Mouse (Mus musculus) MEL (cell line): ENCODE results near the gene Ovca2. TPM values are rescaled to one million over a fixed set of nuclear protein-coding genes. Genes with fewer than 3 reads are reported as not detected.

Source experiments
- DNase-seq: peaks from one replicate; pipeline ENCODE4 v3.0.0; 2011; ENCODE audit warnings: low read depth, low spot score
- H3K27ac ChIP-seq: 2 replicates; pipeline ENCODE4 v1.5.1; 2012; ENCODE audit warnings: low read depth, mild to moderate bottlenecking, control low read depth, low read length, moderate library complexity; ENCODE audit not compliant: control insufficient read depth
- H3K27me3 ChIP-seq, 2 experiments: fragments of 150-350 bp in 1 of 2; sonication (generic) in 1 of 2; 2 replicates each; pipeline ENCODE4 v1.6.1; 2012; ENCODE audit warnings: low read length in 2 of 2, mild to moderate bottlenecking in 2 of 2, improper control_type of control experiment in 1 of 2, moderate library complexity in 1 of 2; ENCODE audit not compliant: insufficient read depth in 2 of 2, control insufficient read depth in 1 of 2
- H3K36me3 ChIP-seq, 2 experiments: 2 replicates each; pipeline ENCODE4 v1.6.1; 2012 to 2014; ENCODE audit warnings: low read length in 2 of 2, improper control_type of control experiment in 1 of 2, inconsistent platforms in 1 of 2, mild to moderate bottlenecking in 1 of 2; ENCODE audit not compliant: insufficient read depth in 2 of 2, control insufficient read depth in 1 of 2
- H3K4me1 ChIP-seq, 2 experiments: fragments of 150-350 bp in 1 of 2; sonication (generic) in 1 of 2; 2 replicates each; pipeline ENCODE4 v1.6.1; 2012; ENCODE audit warnings: low read length in 2 of 2, improper control_type of control experiment in 1 of 2, mild to moderate bottlenecking in 1 of 2; ENCODE audit not compliant: insufficient read depth in 2 of 2, control insufficient read depth in 1 of 2
- H3K4me3 ChIP-seq, 2 experiments: fragments of 150-350 bp in 1 of 2; sonication (generic) in 1 of 2; 2 replicates each; pipeline ENCODE4 v1.5.1; 2012; ENCODE audit warnings: low read depth in 2 of 2, low read length in 2 of 2, mild to moderate bottlenecking in 2 of 2, moderate library complexity in 2 of 2, control low read depth in 1 of 2, improper control_type of control experiment in 1 of 2; ENCODE audit not compliant: control insufficient read depth in 1 of 2, insufficient read depth in 1 of 2
- H3K79me2 ChIP-seq: 2 replicates; pipeline ENCODE4 v1.6.1; 2012; ENCODE audit warnings: mild to moderate bottlenecking, low read length, moderate library complexity; ENCODE audit not compliant: control insufficient read depth, poor library complexity, insufficient read depth
- H3K9ac ChIP-seq: 2 replicates; pipeline ENCODE4 v1.6.1; 2012; ENCODE audit warnings: low read depth, mild to moderate bottlenecking, control low read depth, low read length, moderate library complexity; ENCODE audit not compliant: control insufficient read depth, poor library complexity, severe bottlenecking
- H3K9me3 ChIP-seq: fragments of 150-350 bp; sonication (generic); replicated peaks from 2 replicates; pipeline ENCODE4 v1.6.1; 2012; ENCODE audit warnings: mild to moderate bottlenecking, low read length, improper control_type of control experiment, moderate library complexity; ENCODE audit not compliant: insufficient read depth
- CHD2 ChIP-seq: IDR thresholded peaks from 2 replicates; pipeline ENCODE4 v1.6.1; 2011; ENCODE audit warnings: low read length, improper control_type of control experiment
- CTCF ChIP-seq, 3 experiments: IDR thresholded peaks in 2 of 3; conservative IDR thresholded peaks in 1 of 3; 2 replicates each; pipeline ENCODE4 v1.5.1; 2011 to 2012; ENCODE audit warnings: low read length in 3 of 3, low read depth in 2 of 3, mild to moderate bottlenecking in 2 of 3, improper control_type of control experiment in 1 of 3, inconsistent platforms in 1 of 3, mixed read lengths in 1 of 3, moderate library complexity in 1 of 3; ENCODE audit not compliant: control insufficient read depth in 1 of 3, insufficient read depth in 1 of 3, poor library complexity in 1 of 3, severe bottlenecking in 1 of 3
- ELF1 ChIP-seq: IDR thresholded peaks from 2 replicates; pipeline ENCODE4 v1.6.1; 2014; ENCODE audit warnings: low read depth, mild to moderate bottlenecking, inconsistent platforms, low read length, improper control_type of control experiment, moderate library complexity
- EP300 ChIP-seq, 2 experiments: IDR thresholded peaks; 2 replicates each; pipeline ENCODE4 v1.6.1; 2011; ENCODE audit warnings: improper control_type of control experiment in 2 of 2, low read length in 2 of 2, low read depth in 1 of 2, mild to moderate bottlenecking in 1 of 2
- ETS1 ChIP-seq: IDR thresholded peaks from 2 replicates; pipeline ENCODE4 v1.6.1; 2012; ENCODE audit warnings: low read depth, mild to moderate bottlenecking, inconsistent platforms, low read length, improper control_type of control experiment, moderate library complexity
- JUND ChIP-seq: IDR thresholded peaks from 2 replicates; pipeline ENCODE4 v1.6.1; 2011; ENCODE audit warnings: low read depth, mild to moderate bottlenecking, improper control_type of control experiment, low read length
- KAT2A ChIP-seq: conservative IDR thresholded peaks from 2 replicates; pipeline ENCODE4 v1.6.1; 2012; ENCODE audit warnings: low read depth, low read length, improper control_type of control experiment, inconsistent platforms
- MAX ChIP-seq: IDR thresholded peaks from 2 replicates; pipeline ENCODE4 v1.6.1; 2011; ENCODE audit warnings: low read length, improper control_type of control experiment
- MYC ChIP-seq: IDR thresholded peaks from 2 replicates; pipeline ENCODE4 v1.6.1; 2011; ENCODE audit warnings: low read depth, mild to moderate bottlenecking, low read length, improper control_type of control experiment, moderate library complexity
- NELFE ChIP-seq: IDR thresholded peaks from 2 replicates; pipeline ENCODE4 v1.6.1; 2011; ENCODE audit warnings: low read depth, low read length, improper control_type of control experiment
- NRF1 ChIP-seq: IDR thresholded peaks from 2 replicates; pipeline ENCODE4 v1.6.1; 2014; ENCODE audit warnings: low read depth, mild to moderate bottlenecking, inconsistent platforms, low read length, improper control_type of control experiment, moderate library complexity; ENCODE audit not compliant: poor library complexity, insufficient read depth, severe bottlenecking
- POLR2AphosphoS5 ChIP-seq: IDR thresholded peaks from 2 replicates; pipeline ENCODE4 v1.6.1; 2012; ENCODE audit warnings: low read depth, borderline replicate concordance, mild to moderate bottlenecking, inconsistent platforms, low read length, moderate library complexity, mixed read lengths
- RAD21 ChIP-seq: IDR thresholded peaks from 2 replicates; pipeline ENCODE4 v1.6.1; 2011; ENCODE audit warnings: mild to moderate bottlenecking, low read depth, low read length, improper control_type of control experiment
- RCOR1 ChIP-seq: IDR thresholded peaks from 2 replicates; pipeline ENCODE4 v1.6.1; 2012; ENCODE audit warnings: low read depth, mild to moderate bottlenecking, inconsistent platforms, low read length, improper control_type of control experiment
- SIN3A ChIP-seq: IDR thresholded peaks from 2 replicates; pipeline ENCODE4 v1.6.1; 2012; ENCODE audit warnings: low read length, improper control_type of control experiment, inconsistent platforms
- SMC3 ChIP-seq: IDR thresholded peaks from 2 replicates; pipeline ENCODE4 v1.6.1; 2011; ENCODE audit warnings: low read depth, low read length, improper control_type of control experiment
- TAL1 ChIP-seq: IDR thresholded peaks from 2 replicates; pipeline ENCODE4 v1.6.1; 2012; ENCODE audit warnings: mild to moderate bottlenecking, inconsistent platforms, low read length, moderate library complexity, mixed read lengths
- TBP ChIP-seq: IDR thresholded peaks from 2 replicates; pipeline ENCODE4 v1.8.0; 2011; ENCODE audit warnings: low read depth, low read length, improper control_type of control experiment
- UBTF ChIP-seq: IDR thresholded peaks from 2 replicates; pipeline ENCODE4 v1.6.1; 2012; ENCODE audit warnings: low read depth, mild to moderate bottlenecking, inconsistent platforms, low read length, improper control_type of control experiment, moderate library complexity, borderline replicate concordance; ENCODE audit not compliant: insufficient read depth
- USF2 ChIP-seq, 2 experiments: IDR thresholded peaks; 2 replicates each; pipeline ENCODE4 v1.6.1; 2011 to 2012; ENCODE audit warnings: improper control_type of control experiment in 2 of 2, low read length in 2 of 2, borderline replicate concordance in 1 of 2, inconsistent platforms in 1 of 2, low read depth in 1 of 2, mild to moderate bottlenecking in 1 of 2; ENCODE audit not compliant: insufficient read depth in 1 of 2
- ZMIZ1 ChIP-seq: IDR thresholded peaks from 2 replicates; pipeline ENCODE4 v1.6.1; 2012; ENCODE audit warnings: low read depth, mild to moderate bottlenecking, inconsistent platforms, low read length, improper control_type of control experiment, moderate library complexity
- polyA plus RNA-seq, 2 experiments: library from polyadenylated mRNA; stranded (reverse) in 1 of 2; unstranded in 1 of 2; fragments of >175 nt in 1 of 2; fragments of >200 nt in 1 of 2; gene quantifications; 2 replicates each; pipeline versions ENCODE4 v1.2.1 to v1.2.4; 2012; ENCODE audit warnings: low replicate concordance in 2 of 2, low read depth in 1 of 2; ENCODE audit not compliant: insufficient read length in 2 of 2, insufficient read depth in 1 of 2, missing spikeins in 1 of 2
- total RNA-seq: library from RNA; depleted of rRNA; stranded (reverse); fragments of 300-350 nt; gene quantifications from 2 replicates; pipeline ENCODE4 v1.2.3, GENCODE M21; 2012

Gene Ovca2
- total and polyA plus RNA-seq, 3 experiments: 23.1 to 33.1 TPM; not detected in 1

GRCm38 (mm10) chr11:75164051-75164450, 14.6 kb downstream of the Ovca2 start:
- DNase-seq: no peak
- peaks cover 0 to 15% of the 10 kb centered on the region in 2 experiments; a peak in 2 of 4 replicates for H3K36me3 ChIP-seq
- H3K4me1 ChIP-seq: peaks cover 0 to 22% of the 10 kb centered on the region in 2 experiments; a peak in 2 of 4 replicates
- TF ChIP-seq TAL1 (no peak), MAX (no peak)
- peaks cover 30% of the 10 kb centered on the region for H3K79me2 ChIP-seq
- H3K9ac ChIP-seq: no peak overlapping the region
- H3K27ac ChIP-seq: peak overlapping the region; percentile 41; the same call in 1 of the 2 replicates
- no peak overlapping the region for H3K4me3 ChIP-seq
- H3K27me3 ChIP-seq: no peaks in the 10 kb centered on the region
- H3K9me3 ChIP-seq: no peaks in the 10 kb centered on the region

DNA sequence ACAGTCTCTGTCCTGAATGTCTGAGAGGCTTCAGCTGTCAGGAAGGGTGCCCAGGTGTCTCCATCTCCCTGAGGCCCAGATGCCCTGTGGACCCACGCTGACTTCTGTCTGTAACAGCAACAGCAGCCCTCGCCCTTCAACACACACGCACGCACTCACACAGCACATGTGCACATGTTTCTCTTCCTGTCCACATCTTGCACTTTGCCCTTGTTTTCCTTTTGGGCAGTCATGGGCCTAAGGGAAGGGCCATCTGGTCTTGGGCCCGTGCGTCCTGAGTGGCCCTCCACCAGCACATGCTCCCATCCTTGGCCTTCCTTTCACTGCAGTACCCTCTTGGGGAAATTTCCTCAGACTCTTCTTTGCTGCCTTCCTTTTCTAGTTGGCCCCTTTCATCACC, 15.3 kb downstream of the Ovca2 start:
- Histone ChIP-seq H3K27ac (no peak overlapping the region), H3K9ac (no peak overlapping the region), H3K9me3 (no peaks in the 10 kb centered on the region), H3K4me1 (peaks cover 0 to 22% of the 10 kb centered on the region in 2 experiments; a peak in 2 of 4 replicates), H3K27me3 (no peaks in the 10 kb centered on the region), H3K4me3 (no peak overlapping the region), H3K36me3 (peaks cover 0 to 15% of the 10 kb centered on the region in 2 experiments; a peak in 2 of 4 replicates), H3K79me2 (peaks cover 25% of the 10 kb centered on the region)
- DNase-seq: no peak
- peak; percentile 25; the same call in 1 of the 2 replicates for TF ChIP-seq POLR2AphosphoS5
- TF ChIP-seq SIN3A: no peak

- no peaks in the 10 kb centered on the region for H3K9me3 ChIP-seq
- peaks cover 0 to 12% of the 10 kb centered on the region in 2 experiments; a peak in 2 of 4 replicates for H3K36me3 ChIP-seq
- H3K4me3 ChIP-seq: no peak overlapping the region
- H3K4me1 ChIP-seq: peaks cover 0 to 21% of the 10 kb centered on the region in 2 experiments; a peak in 2 of 4 replicates
- H3K27me3 ChIP-seq: no peaks in the 10 kb centered on the region
- no peak overlapping the region for H3K27ac ChIP-seq
- TF ChIP-seq CTCF (IDR thresholded peaks at IDR 0.05 in 2 of 3, conservative IDR thresholded peaks at IDR 0.05 in 1 of 3; ENCODE audit: control insufficient read depth in 1 of 3, insufficient read depth in 1 of 3, low read depth in 2 of 3, low read length in 3 of 3, poor library complexity in 1 of 3, severe bottlenecking in 1 of 3) (no peak), USF2 (IDR thresholded peaks at IDR 0.05; ENCODE audit: borderline replicate concordance in 1 of 2, insufficient read depth in 1 of 2, low read depth in 1 of 2, low read length in 2 of 2) (no peak), ELF1 (no peak), TBP (no peak), SMC3 (no peak), CHD2 (no peak), RCOR1 (no peak), JUND (no peak), UBTF (no peak), ZMIZ1 (no peak), NELFE (no peak), MYC (no peak), MAX (no peak), POLR2AphosphoS5 (no peak), KAT2A (no peak), RAD21 (no peak), EP300 (IDR thresholded peaks at IDR 0.05; ENCODE audit: low read depth in 1 of 2, low read length in 2 of 2) (no peak), ETS1 (no peak), SIN3A (no peak), NRF1 (no peak)
- peaks cover 18% of the 10 kb centered on the region for H3K79me2 ChIP-seq
- no peak for DNase-seq
- H3K9ac ChIP-seq: no peak overlapping the region
These were observed 16.0 kb downstream of the Ovca2 start for GRCm38 (mm10) chr11:75162591-75163080.
